Mouse (Mus musculus): ENCODE results near the gene Gse1.

Gene Gse1

DNA sequence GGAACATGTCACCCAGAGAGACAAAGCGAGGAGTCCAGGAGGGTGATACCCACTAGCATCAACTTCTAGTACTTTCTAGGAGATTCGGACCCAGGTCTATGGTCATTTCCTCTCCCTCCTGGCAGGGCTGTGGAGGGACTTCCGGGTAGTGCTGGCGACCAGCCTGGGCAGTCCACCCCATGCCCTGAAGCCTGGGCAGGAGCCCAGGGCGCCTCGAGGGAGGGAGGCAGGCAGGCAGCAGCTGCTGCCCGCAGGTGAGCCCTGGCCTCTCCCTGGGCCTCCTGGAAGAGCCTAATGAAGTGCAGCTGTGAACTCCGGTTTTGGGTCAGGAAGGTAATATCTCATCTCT, 187.9 kb downstream of the Gse1 start:
- no peak for DNase-seq (ENCODE audit: extremely low read depth, low read depth, low spot score)

- peak; percentile 88 for DNase-seq (ENCODE audit: extremely low read depth, low read depth, low spot score)
Observed at GRCm38 (mm10) chr8:120416522-120417394, 188.5 kb downstream of the Gse1 start.

DNA sequence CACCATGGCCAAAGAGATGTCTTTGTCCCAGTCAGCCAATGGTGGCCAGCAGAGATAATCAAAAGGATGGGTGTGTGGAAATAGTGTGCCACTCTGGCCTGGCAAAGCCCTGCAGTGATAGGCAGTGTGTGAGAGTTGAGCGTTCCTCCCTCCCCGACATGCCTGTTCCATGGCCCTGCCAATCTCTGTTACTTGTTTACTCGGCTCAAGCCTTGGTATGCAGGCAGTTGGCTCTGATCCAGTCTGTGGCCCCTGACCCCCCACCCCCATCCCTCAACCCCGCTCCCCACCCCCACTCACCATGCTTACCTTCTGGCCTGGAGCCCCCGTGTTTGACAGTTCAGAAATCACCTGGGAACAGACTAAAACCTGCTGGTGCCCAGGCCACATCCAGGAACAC, 189.9 kb downstream of the Gse1 start:
- no peak for DNase-seq (ENCODE audit: extremely low read depth, low read depth, low spot score)

DNA sequence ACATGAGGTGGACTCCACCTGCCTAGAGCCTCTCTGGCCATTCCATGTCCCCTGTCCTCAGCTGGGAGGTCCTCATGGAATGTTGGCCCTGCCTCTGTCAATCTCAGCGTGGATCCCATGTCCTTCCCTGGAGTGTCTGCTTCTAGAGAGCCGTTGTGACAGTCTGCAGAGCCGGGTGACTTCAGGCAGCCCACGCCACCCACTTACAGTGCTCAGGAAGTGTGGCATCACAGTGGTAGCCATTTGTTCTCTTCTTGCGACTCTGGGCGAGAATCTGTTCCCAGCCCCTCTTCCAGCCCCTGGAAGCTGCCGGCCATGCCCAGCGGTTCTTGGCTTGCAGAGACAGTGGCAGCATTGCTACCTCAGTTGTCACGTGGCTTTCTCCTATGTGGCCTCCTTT, 191.4 kb downstream of the Gse1 start:
- DNase-seq (ENCODE audit: extremely low read depth, low read depth, low spot score) = no peak

- no peak for DNase-seq (ENCODE audit: extremely low read depth, low read depth, low spot score)
Observed at GRCm38 (mm10) chr8:120420226-120420625, 192.0 kb downstream of the Gse1 start.

DNA sequence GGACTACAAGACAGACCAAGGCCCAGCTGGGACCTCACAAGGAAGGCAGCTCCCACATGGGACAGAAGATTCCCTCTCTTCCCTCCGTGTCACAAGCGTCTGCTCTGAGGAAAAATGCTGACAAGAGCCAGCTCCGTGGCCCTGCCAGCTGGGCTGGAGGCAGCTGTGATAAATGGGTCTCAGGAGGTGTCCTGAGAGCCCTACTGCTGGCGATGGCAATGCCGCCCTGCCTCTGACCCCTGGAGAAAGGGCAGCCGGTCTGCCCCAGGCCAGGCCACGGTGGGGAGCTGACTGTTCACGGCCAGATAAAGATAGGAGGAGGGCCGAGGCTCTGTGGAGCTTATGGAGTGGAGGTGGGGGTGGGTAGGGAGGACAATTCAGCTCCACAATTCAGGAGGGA, 193.4 kb downstream of the Gse1 start:
- DNase-seq (ENCODE audit: extremely low read depth, low read depth, low spot score) = no peak

DNA sequence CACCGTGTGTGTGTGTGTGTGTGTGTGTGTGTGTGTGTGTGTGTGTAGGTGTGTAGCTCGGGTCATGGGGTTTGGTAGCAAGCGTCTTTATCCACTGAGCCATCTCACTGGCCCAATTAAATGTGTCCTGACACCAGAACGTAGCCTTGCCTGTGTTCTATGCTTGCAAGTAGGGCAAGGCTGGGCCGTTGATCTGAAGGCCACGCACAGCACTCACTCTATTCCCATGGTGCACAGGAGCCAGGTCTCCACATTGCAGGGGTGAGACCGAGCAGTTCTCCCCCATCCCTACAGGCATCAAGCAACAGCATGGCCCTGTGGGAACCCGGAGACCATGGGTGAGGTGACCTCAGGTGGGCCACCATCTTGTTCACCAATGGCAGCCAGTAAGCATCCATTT, 194.0 kb downstream of the Gse1 start:
- no peak for DNase-seq (ENCODE audit: extremely low read depth, low read depth, low spot score)

DNA sequence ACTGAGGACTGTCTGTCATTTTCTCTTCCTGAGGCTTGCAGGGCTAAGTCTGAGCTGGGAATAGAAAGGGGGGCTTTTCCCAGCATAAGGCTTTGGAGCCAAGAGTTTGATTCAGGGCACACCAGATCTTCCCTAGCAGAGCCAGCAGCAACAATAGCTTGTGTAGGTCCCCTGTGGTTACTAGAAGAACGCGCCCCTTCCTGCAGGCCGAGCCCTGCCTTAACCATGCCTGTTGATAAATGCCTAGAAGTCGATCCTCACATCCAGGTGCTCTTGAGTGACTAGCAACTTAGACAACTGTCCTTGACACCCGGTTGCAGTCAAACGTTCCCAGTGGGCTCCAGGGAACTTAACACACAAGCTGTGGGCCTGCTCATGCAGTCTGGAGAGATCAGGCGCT, 195.3 kb downstream of the Gse1 start:
- DNase-seq (ENCODE audit: extremely low read depth, low read depth, low spot score) = no peak

- no peak for DNase-seq (ENCODE audit: extremely low read depth, low read depth, low spot score)
Observed at GRCm38 (mm10) chr8:120424829-120425198, 196.6 kb downstream of the Gse1 start.

DNA sequence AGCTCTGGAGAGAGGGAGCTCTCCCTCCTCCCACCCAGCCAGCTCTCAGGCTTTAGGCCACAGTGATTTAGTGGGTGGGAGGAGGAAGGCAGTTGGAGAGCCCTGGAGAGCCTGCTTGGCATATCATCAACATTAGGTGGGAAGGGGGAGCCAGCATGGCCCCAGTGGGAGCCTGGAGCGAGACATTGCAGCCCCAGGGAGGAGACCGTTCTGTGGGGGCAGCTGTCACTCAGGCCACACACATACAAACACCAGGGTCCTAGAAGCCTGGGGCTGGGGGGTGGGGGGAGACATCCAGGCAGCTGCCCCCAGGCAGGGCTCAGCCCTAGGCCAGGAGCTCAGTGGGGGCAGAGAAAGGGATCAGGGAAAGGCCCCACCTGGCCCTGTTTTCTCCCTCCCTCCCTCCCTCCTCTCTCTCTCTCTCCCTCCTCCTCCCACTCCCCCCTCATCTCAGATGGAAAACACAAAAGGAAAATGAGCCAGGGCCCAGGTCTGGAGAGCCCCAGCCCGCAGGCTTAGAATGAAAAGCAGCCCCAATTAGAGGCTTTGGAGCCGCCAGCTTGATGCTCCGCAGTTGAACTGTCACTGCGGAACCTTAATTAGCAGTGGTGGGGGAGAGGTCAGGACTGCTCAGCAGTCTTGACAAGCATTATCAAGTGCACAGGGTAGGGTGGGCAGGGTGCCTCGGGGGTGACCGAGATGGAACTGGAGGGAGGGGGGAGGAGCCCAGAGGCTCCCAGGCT, 197.1 kb downstream of the Gse1 start:
- no peak for DNase-seq (ENCODE audit: extremely low read depth, low read depth, low spot score)

GRCm38 (mm10) chr8:120426105-120426504, 197.8 kb downstream of the Gse1 start:
- DNase-seq (ENCODE audit: extremely low read depth, low read depth, low spot score) = no peak

- DNase-seq (ENCODE audit: extremely low read depth, low read depth, low spot score) = no peak
Observed at GRCm38 (mm10) chr8:120426622-120427385, 198.5 kb downstream of the Gse1 start.

- no peak for DNase-seq (ENCODE audit: extremely low read depth, low read depth, low spot score)
Observed at GRCm38 (mm10) chr8:120428492-120428891, 200.2 kb downstream of the Gse1 start.

- no peak for DNase-seq (ENCODE audit: extremely low read depth, low read depth, low spot score)
Observed at GRCm38 (mm10) chr8:120429116-120429515, 200.9 kb downstream of the Gse1 start.

- no peak for DNase-seq (ENCODE audit: extremely low read depth, low read depth, low spot score)
Observed at GRCm38 (mm10) chr8:120431042-120431441, 202.8 kb downstream of the Gse1 start.

DNA sequence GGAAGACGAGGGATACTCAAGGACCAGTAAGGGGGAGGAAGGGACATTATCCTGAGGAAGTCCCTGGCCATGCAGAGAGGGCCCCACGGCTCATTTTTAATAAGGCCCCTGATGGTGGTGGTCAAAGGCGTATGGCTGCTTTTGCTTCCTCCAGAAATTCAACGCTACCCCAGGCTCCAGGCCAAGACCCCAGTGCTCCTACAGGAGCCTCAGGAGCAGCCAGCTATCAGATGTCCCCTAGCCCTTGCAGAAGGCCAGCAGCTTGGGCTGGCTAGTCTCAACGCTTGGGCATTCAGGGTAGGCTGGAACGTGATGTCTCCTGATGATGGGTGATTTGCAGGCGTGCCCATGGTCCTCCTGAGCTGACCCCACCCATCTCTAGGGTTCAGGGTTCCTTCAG, 204.2 kb downstream of the Gse1 start:
- DNase-seq (ENCODE audit: extremely low read depth, low read depth, low spot score) = no peak

- DNase-seq (ENCODE audit: extremely low read depth, low read depth, low spot score) = no peak
Observed at GRCm38 (mm10) chr8:120433143-120433542, 204.9 kb downstream of the Gse1 start.

DNA sequence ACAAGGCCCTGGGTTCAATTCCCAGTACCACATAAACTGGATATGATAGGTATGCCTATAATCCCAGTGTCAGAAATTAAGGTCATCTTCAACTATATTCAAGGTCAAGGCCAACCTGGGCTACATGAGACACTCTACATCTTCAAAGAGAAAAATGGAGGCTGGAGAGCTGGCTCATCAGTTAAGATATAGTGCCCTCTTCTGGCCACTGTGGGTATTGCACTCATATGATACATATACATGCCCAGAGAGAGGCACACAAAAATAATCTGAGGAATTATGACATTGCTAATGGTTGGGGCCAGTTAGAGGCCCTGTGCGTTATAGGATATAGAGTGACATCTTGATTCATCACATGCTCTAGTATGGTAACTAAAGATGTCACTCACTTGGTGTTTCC, 205.5 kb downstream of the Gse1 start:
- DNase-seq (ENCODE audit: extremely low read depth, low read depth, low spot score) = no peak

GRCm38 (mm10) chr8:120435781-120436180, 207.5 kb downstream of the Gse1 start:
- DNase-seq (ENCODE audit: extremely low read depth, low read depth, low spot score) = no peak

DNA sequence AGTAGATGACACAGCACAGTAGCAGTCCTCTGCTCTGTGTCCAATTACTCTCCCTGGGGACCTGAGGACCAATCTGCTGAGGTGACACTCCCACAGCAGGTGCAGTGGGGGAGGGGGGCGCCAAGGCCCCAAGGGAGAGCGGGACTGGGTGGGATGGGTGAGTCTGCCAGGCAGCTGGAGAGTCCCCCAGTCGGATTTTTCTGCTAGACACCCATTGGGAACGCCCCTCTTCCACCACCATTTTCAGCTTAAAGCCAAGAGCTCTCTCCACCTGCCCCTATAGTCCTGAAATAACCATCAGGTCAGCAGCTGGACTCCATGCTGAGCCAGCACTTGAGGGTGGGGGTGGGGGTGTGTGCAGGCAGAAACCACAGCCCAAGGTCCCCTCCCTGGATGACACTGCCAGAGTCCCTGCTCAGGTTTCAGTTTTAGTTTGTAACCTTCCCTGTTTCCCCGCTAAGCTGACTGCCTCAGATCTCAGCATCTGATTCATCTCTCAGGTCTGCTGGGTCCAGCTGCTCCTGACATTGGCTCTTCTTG, 208.3 kb downstream of the Gse1 start:
- no peak for DNase-seq (ENCODE audit: extremely low read depth, low read depth, low spot score)

- peak; percentile 99 for DNase-seq (ENCODE audit: extremely low read depth, low read depth, low spot score)
Observed at GRCm38 (mm10) chr8:120437207-120437606, 209.0 kb downstream of the Gse1 start.

Data from fat pad, adult 2 months (tissue).